Mouse (Mus musculus): ENCODE results near the gene Rbp4. TPM values are rescaled to one million over a fixed set of nuclear protein-coding genes. Genes with fewer than 3 reads are reported as not detected.

Rbp4 gene
- total RNA-seq, 2 experiments from 2014 or later, result 20.7 to 21.3 TPM

GRCm38 (mm10) chr19:38096231-38096630, 28.9 kb downstream of the Rbp4 start:
- DNase-seq (ENCODE audit: low spot score in 2 of 2), result no peak

GRCm38 (mm10) chr19:38091512-38091985, 33.5 kb downstream of the Rbp4 start:
- DNase-seq (ENCODE audit: low spot score in 2 of 2), result no peak

DNA sequence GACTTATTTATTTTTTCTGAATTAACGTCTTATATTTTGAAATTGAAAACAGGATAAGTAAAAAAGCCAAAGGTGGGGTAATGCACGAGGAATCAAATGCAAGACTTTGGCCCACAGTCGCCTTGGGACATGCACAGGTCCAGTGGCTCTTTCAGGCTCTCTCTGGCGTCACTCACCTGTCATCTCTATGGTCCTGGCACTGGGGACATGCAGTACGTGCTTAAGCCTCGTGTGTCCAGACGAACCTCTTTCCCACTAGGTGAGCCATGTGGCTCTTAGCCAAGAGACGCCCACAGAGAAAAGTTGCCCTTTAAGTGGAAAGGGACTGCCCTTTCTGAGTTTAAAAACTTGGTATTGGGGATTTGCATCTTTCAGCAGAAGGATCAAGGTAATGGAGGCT, 35.7 kb downstream of the Rbp4 start:
- no peak for DNase-seq (ENCODE audit: low spot score in 2 of 2)

DNA sequence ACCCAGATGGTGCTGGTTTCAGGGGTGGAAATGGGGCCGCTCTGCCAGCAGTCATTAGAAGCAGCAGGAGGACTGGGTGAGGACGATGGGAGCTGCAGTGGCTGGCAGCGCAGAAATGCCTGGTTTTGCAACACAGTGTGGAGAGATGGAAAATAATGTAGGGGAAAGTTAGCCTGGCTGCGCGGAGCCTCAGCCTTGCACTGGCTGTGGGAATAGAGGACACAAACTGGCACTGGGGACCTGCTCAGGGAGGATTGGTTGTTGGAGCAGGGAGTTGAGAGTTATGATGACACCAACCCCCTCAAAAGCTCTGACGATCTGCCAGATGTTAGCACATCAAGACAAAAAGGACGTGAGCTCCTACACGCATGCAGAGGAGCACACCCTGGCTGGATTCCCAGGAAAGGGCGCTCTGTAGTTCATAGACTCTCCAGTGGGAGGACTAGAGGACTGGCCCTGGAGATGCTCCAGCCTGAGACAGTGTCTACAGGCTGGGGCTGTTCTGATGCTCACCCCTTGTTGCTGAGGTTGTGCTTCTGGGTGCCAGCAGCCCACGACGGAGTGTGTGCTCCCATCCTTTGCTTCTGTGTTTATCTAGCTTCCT, 38.0 kb downstream of the Rbp4 start:
- peak in 1 of 2 experiments; percentile 11 for DNase-seq (ENCODE audit: low spot score in 2 of 2)

DNA sequence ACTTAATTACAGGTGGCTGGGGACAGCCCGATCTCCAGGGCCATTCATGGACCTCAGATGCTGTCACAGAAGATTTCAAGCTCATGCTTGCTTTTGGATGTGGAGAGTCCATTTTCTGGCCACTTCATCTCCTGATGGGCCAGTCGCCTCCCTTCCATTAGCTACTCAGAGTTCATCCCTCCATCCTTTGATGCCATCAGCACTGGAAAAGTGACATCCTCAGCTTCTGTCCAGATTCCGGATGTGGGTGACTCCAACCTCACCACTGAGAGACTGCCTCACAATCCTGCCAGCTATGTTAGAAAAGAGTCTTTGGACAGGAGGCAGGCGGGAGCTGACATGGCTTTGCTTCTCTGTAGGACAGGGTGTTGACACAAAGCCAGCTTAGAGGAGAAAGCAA, 39.2 kb downstream of the Rbp4 start:
- DNase-seq (ENCODE audit: low spot score in 2 of 2), result no peak

GRCm38 (mm10) chr19:38082931-38083525, 42.1 kb downstream of the Rbp4 start:
- DNase-seq (ENCODE audit: low spot score in 2 of 2), result no peak

DNA sequence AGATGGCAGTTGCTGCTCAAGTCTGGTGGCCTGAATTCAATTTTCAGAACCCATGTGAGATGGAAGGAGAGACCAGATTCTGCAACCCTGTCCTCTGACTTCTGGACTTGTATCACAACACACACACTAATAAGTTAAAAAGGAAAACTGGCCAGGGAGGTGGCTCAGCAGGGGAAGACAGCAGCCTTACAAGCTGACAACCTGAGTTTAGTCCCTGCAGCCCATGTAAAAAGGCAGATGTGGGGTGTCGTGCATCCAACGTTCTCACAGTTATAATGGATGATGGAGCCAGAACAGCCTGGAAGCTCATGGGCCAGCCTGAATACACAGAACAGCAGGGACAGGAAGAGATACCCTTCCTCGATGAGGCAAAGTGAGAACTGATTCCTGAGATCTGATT, 43.7 kb downstream of the Rbp4 start:
- DNase-seq (ENCODE audit: low spot score in 2 of 2), result no peak

- DNase-seq (ENCODE audit: low spot score in 2 of 2), result no peak
Measured at GRCm38 (mm10) chr19:38077851-38078540, 47.1 kb downstream of the Rbp4 start.

DNA sequence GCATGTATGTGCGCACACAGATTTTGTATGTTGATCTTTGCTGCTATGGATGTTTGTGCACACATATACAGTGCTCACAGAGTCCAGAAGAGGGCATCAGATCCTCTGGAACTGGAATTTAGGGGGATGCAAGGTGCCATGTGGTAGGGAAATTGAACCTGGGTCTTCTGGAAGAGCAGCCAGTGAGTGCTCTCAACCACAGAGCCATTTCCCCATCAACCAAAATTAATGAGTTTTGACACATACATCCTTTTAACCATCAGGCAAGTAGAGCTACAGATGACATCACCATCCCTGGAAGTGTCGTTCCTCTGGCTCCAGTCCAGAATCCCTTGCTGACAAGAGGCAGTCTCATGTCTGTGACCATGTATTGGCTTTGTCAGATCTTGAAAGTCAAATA, 48.8 kb downstream of the Rbp4 start:
- no peak for DNase-seq (ENCODE audit: low spot score in 2 of 2)

GRCm38 (mm10) chr19:38075051-38075450, 50.0 kb downstream of the Rbp4 start:
- DNase-seq (ENCODE audit: low spot score in 2 of 2), result no peak

DNA sequence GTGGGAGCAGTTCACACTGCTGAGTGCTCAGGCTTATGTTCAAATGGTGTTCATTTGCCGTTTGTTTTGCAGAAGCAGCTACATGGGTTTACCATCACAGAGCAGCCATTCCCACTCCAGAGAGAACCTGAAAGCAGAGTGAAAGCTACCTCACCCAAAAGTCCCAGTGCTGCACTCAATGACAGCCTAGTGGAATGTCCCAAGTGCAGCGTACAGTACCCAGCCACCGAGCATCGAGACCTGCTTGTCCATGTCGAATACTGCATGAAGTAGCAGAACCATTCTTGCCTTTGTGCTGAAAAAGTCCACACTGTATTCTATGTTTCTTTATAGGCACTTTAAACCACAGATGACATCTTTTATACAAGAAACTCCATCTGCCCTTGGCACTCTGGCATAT, 51.9 kb downstream of the Rbp4 start:
- no peak for DNase-seq (ENCODE audit: low spot score in 2 of 2)

Other genes starting within 250 kb of the Rbp4 start
- gene Myof, start 81.7 kb downstream of the Rbp4 start, total RNA-seq (2021), result 1 to 10 TPM; 5.3 TPM
- gene Cep55, start 70.3 kb downstream of the Rbp4 start, total RNA-seq (2021), result not detected
- gene Ffar4, start 28.2 kb downstream of the Rbp4 start, total RNA-seq (2021), result not detected
- gene Pde6c, start 7.5 kb upstream of the Rbp4 start, total RNA-seq (2021), result under 1 TPM; 0.12 to 0.26 TPM
- 10 to 100 TPM; 13.5 to 13.6 TPM for gene Fra10ac1, start 98.9 kb upstream of the Rbp4 start, total RNA-seq (2021)
- 100 to 1,000 TPM; 130 to 135 TPM for gene Lgi1, start 139.3 kb upstream of the Rbp4 start, total RNA-seq (2021)